Mouse (Mus musculus) megakaryocyte, embryonic 14.5 days (primary cell): ENCODE measurements at regions not wholly inside any gene's neighbourhood (a gene's known extent, or its start where the extent isn't known, plus 50 kb on each side); places are given as distances from the start of the nearest gene placed in this dataset.

Experiments used
- FLI1 ChIP-seq: IDR thresholded peaks from 2 replicates; pipeline ENCODE4 v1.6.1; 2012; ENCODE audit warnings: low read length, inconsistent platforms, mixed read lengths
- GATA1 ChIP-seq: IDR thresholded peaks from 3 replicates; pipeline ENCODE4 v1.6.1; 2012; ENCODE audit warnings: mixed read lengths, low read length, inconsistent platforms, borderline replicate concordance

GRCm38 (mm10) chr2:113909502-113909901, 61.0 kb upstream of the Arhgap11a start:
- TF ChIP-seq GATA1 (no peak), FLI1 (no peak)
